Mouse (Mus musculus) kidney, adult 2 months (tissue): ENCODE data around the gene Wdfy3. TPM values are rescaled to one million over a fixed set of nuclear protein-coding genes. Genes with fewer than 3 reads are reported as not detected.

ENCODE experiments used
- DNase-seq: peaks from one replicate; pipeline ENCODE4 v3.0.0; 2021
- H3K27ac ChIP-seq: fragments of 200-500 bp; 2 replicates; pipeline ENCODE4 v1.5.1; 2012; ENCODE audit warnings: low read depth, low read length, control low read depth, inconsistent platforms; ENCODE audit not compliant: insufficient read depth
- H3K27me3 ChIP-seq: fragments of 200-500 bp; replicated peaks from 2 replicates; pipeline ENCODE4 v1.6.1; 2012; ENCODE audit warnings: mild to moderate bottlenecking, moderate library complexity, low read length, inconsistent platforms; ENCODE audit not compliant: control insufficient read depth, insufficient read depth
- H3K36me3 ChIP-seq: fragments of 200-500 bp; 2 replicates; pipeline ENCODE4 v1.6.1; 2012; ENCODE audit warnings: mild to moderate bottlenecking, moderate library complexity, low read length, inconsistent platforms; ENCODE audit not compliant: control insufficient read depth, insufficient read depth
- H3K4me1 ChIP-seq: fragments of 200-500 bp; 2 replicates; pipeline ENCODE4 v1.6.1; 2011; ENCODE audit warnings: low read length; ENCODE audit not compliant: control insufficient read depth, insufficient read depth
- H3K4me3 ChIP-seq: fragments of 200-500 bp; 2 replicates; pipeline ENCODE4 v1.5.1; 2011; ENCODE audit warnings: mild to moderate bottlenecking, low read depth, low read length, control low read depth; ENCODE audit not compliant: insufficient read depth
- CTCF ChIP-seq: fragments of 200-500 bp; conservative IDR thresholded peaks from 2 replicates; pipeline ENCODE4 v1.5.1; 2011; ENCODE audit warnings: low read depth, mild to moderate bottlenecking, control low read depth, low read length, moderate library complexity, mixed read lengths; ENCODE audit not compliant: insufficient read depth, insufficient read length
- POLR2A ChIP-seq: fragments of 200-500 bp; IDR thresholded peaks from one replicate; pipeline ENCODE4 v1.6.1; 2011; ENCODE audit warnings: low read depth, low read length, control low read depth
- whole genome bisulfite sequencing: fragments of 180-500 bp; shearing (Covaris S2); methylation state at CpG from one replicate; pipeline ENCODE4 v1.1.7; 2018; 5-methylcytosine and 5-hydroxymethylcytosine counted together
- polyA plus RNA-seq: library from polyadenylated mRNA; depleted of rRNA; stranded (reverse); fragments of >200 nt; gene quantifications from 2 replicates; pipeline ENCODE4 v1.2.3, GENCODE M21; 2012

The Wdfy3 gene
- polyA plus RNA-seq, 1 experiment, result 39.7 TPM

- H3K4me1 ChIP-seq, result no peaks in the 10 kb centered on the region
- TF ChIP-seq CTCF (no peak), POLR2A (no peak)
- no peak overlapping the region for H3K4me3 ChIP-seq
- H3K27ac ChIP-seq, result no peak overlapping the region
- 87% methylated on average over 4 of the region's 4 CpGs for WGBS
- H3K27me3 ChIP-seq, result no peaks in the 10 kb centered on the region
- peaks cover 2% of the 10 kb centered on the region; the same call in 1 of the 2 replicates for H3K36me3 ChIP-seq
- no peak for DNase-seq
Observed at GRCm38 (mm10) chr5:101958941-101959340, 110.8 kb downstream of the Wdfy3 start.

- TF ChIP-seq CTCF, result no peak
- TF ChIP-seq POLR2A, result no peak
- 73% methylated on average over 8 of the region's 8 CpGs for WGBS
- peaks cover 2% of the 10 kb centered on the region for H3K36me3 ChIP-seq
Observed at GRCm38 (mm10) chr5:101957419-101957818, 112.3 kb downstream of the Wdfy3 start.

DNA sequence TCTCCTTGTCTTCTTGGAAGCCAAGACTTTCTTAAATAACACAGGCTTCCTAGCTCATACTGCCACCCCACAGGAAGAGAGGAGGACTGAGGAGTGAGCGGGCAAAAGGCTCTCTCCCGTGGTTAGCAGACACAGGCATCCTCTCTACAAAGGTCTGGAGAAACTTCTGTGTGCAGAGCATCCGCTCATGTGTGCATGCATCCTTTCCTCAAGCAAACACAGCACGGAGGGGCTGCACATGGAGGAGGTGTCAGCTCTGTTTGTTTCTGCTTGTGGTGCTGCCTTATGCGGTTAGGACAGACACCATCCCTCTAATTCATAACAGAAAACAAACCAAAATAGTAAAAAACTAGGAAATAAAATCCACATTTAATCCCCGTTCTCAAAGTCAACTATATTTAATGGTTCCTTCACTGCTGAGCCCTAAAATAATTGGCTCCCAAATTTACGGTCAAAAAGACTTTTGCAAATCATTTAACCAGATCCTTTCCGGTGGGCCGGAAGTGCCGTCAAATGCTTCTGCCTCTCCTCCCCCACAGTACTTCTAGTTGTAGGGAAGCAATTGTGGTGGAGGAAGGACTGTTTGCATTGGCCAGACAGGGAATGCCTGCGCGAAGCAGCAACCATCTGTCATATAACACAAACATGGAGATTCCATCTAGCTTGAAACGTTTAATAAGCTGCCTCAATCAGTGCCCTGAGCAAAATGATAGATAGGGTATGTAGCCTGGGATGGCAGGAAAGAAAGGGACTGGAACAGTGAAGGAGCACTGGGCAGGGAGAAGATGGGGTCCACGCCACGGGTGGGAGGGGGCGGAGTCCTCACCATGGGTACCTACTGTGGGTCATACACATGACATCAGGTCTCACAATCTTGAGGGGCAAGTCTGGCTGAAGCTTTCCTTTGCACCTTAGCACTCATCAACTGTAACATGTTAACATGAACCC, 115.1 kb downstream of the Wdfy3 start:
- Histone ChIP-seq H3K36me3 (peaks cover 4% of the 10 kb centered on the region), H3K4me3 (no peak overlapping the region), H3K4me1 (no peaks in the 10 kb centered on the region), H3K27ac (no peak overlapping the region), H3K27me3 (no peaks in the 10 kb centered on the region)
- no peak for TF ChIP-seq CTCF
- no peak for TF ChIP-seq POLR2A
- WGBS, result 58% methylated on average over 16 of the region's 16 CpGs
- DNase-seq, result no peak

More at GRCm38 (mm10) chr5:101957419-101957818, 112.3 kb downstream of the Wdfy3 start:
- no peak overlapping the region for H3K27ac ChIP-seq
- H3K4me3 ChIP-seq, result no peak overlapping the region
- no peaks in the 10 kb centered on the region for H3K4me1 ChIP-seq
- DNase-seq, result no peak
- H3K27me3 ChIP-seq, result no peaks in the 10 kb centered on the region

GRCm38 (mm10) chr5:101951918-101952317, 117.8 kb downstream of the Wdfy3 start:
- Histone ChIP-seq H3K4me1 (no peaks in the 10 kb centered on the region), H3K27me3 (no peaks in the 10 kb centered on the region), H3K27ac (no peak overlapping the region), H3K4me3 (no peak overlapping the region), H3K36me3 (peaks cover 7% of the 10 kb centered on the region)
- TF ChIP-seq POLR2A (no peak), CTCF (no peak)
- DNase-seq, result no peak
- WGBS, result 90% methylated on average over 1 of the region's 1 CpGs

GRCm38 (mm10) chr5:101949323-101949722, 120.4 kb downstream of the Wdfy3 start:
- Histone ChIP-seq H3K4me3 (no peak overlapping the region), H3K27ac (no peak overlapping the region), H3K36me3 (peaks cover 7% of the 10 kb centered on the region), H3K4me1 (no peaks in the 10 kb centered on the region), H3K27me3 (no peaks in the 10 kb centered on the region)
- TF ChIP-seq POLR2A (no peak), CTCF (no peak)
- 68% methylated on average over 8 of the region's 8 CpGs for WGBS
- DNase-seq, result no peak

DNA sequence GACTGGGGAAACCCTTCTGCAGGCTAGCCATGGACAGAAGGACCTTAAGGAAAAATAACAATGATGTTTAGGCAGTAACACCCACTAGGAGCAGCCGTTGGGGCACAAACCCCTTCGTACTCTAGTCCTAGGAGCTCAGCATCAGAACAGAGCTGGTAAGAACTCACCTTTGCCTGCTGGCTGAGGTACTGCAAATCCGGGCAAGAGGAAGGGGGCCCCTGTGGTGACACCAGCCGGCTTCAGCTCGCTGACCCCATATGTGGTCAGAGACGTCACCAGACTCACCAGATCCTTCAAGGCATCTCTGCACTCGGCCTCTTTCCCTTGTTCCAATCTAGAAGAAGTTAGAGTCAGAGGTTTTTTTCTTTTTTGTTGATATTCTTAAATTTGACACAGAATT, 121.1 kb downstream of the Wdfy3 start:
- H3K4me3 ChIP-seq, result no peak overlapping the region
- DNase-seq, result no peak
- no peaks in the 10 kb centered on the region for H3K27me3 ChIP-seq
- no peak overlapping the region for H3K27ac ChIP-seq
- WGBS, result 95% methylated on average over 7 of the region's 7 CpGs
- H3K36me3 ChIP-seq, result peaks cover 10% of the 10 kb centered on the region
- H3K4me1 ChIP-seq, result no peaks in the 10 kb centered on the region
- no peak for TF ChIP-seq POLR2A
- TF ChIP-seq CTCF, result no peak

GRCm38 (mm10) chr5:101945731-101946130, 124.0 kb downstream of the Wdfy3 start:
- TF ChIP-seq CTCF, result no peak
- no peak for TF ChIP-seq POLR2A
- no peak for DNase-seq
- H3K4me3 ChIP-seq, result no peak overlapping the region
- WGBS, result 62% methylated on average over 5 of the region's 5 CpGs
- H3K27me3 ChIP-seq, result no peaks in the 10 kb centered on the region
- H3K4me1 ChIP-seq, result no peaks in the 10 kb centered on the region
- no peak overlapping the region for H3K27ac ChIP-seq
- H3K36me3 ChIP-seq, result peaks cover 12% of the 10 kb centered on the region
